Mouse (Mus musculus) neural tube, embryonic 11.5 days (tissue): Measurements from ENCODE around the gene Rab12. TPM values are rescaled to one million over a fixed set of nuclear protein-coding genes. Genes with fewer than 3 reads are reported as not detected.

Experiments used
- ATAC-seq: fragments of 200-750 bp; cut with Nextera tagmentation; 2 replicates; pipeline ENCODE4 v1.8.0; 2017; ENCODE audit warnings: moderate number of reproducible peaks, mild to moderate bottlenecking, moderate TSS enrichment, moderate library complexity; ENCODE audit not compliant: insufficient read depth, low FRiP score, low TSS enrichment
- DNase-seq: peaks from one replicate; pipeline ENCODE4 v3.0.0-alpha.2; 2015; ENCODE audit warnings: low spot score
- H3K27ac ChIP-seq: fragments of 300-500 bp; sonication (generic); 2 replicates; pipeline ENCODE4 v1.5.1; 2014; ENCODE audit warnings: low read depth, mild to moderate bottlenecking, low read length
- H3K27me3 ChIP-seq: fragments of 300-500 bp; sonication (generic); 2 replicates; pipeline ENCODE4 v1.6.1; 2014; ENCODE audit warnings: mild to moderate bottlenecking, low read length, mixed read lengths; ENCODE audit not compliant: control insufficient read depth, insufficient read depth
- H3K36me3 ChIP-seq: fragments of 300-500 bp; sonication (generic); 2 replicates; pipeline ENCODE4 v1.6.1; 2014; ENCODE audit warnings: mild to moderate bottlenecking, low read length, moderate library complexity, mixed read lengths; ENCODE audit not compliant: control insufficient read depth, insufficient read depth
- H3K4me1 ChIP-seq: fragments of 300-500 bp; sonication (generic); 2 replicates; pipeline ENCODE4 v1.6.1; 2014; ENCODE audit warnings: low read length, mixed read lengths; ENCODE audit not compliant: control insufficient read depth, insufficient read depth
- H3K4me2 ChIP-seq: fragments of 300-500 bp; sonication (generic); 2 replicates; pipeline ENCODE4 v1.6.1; 2014; ENCODE audit warnings: low read depth, mild to moderate bottlenecking, moderate library complexity
- H3K4me3 ChIP-seq: fragments of 300-500 bp; sonication (generic); 2 replicates; pipeline ENCODE4 v1.5.1; 2014; ENCODE audit warnings: low read depth, low read length
- H3K9ac ChIP-seq: fragments of 300-500 bp; sonication (generic); 2 replicates; pipeline ENCODE4 v1.6.1; 2014; ENCODE audit warnings: mild to moderate bottlenecking, low read length
- H3K9me3 ChIP-seq: fragments of 300-500 bp; sonication (generic); 2 replicates; pipeline ENCODE4 v1.6.1; 2016; ENCODE audit warnings: low read length; ENCODE audit not compliant: control insufficient read depth
- WGBS: fragments of 180-500 bp; shearing (Covaris S2); extraction: QIAGEN DNeasy Blood & Tissue Kit; methylation state at CpG from one replicate; pipeline ENCODE4 v1.1.7; 2014; 5-methylcytosine and 5-hydroxymethylcytosine counted together
- polyA plus RNA-seq: library from polyadenylated mRNA; unstranded; fragments of >200 nt; fragmentation: Nextera tagmentation; extraction: Ambion mirVana; gene quantifications from 2 replicates; pipeline ENCODE4 v1.2.1, GENCODE M21; 2014

Rab12 gene
- polyA plus RNA-seq, 1 experiment from 2014 or later: 43.4 TPM

DNA sequence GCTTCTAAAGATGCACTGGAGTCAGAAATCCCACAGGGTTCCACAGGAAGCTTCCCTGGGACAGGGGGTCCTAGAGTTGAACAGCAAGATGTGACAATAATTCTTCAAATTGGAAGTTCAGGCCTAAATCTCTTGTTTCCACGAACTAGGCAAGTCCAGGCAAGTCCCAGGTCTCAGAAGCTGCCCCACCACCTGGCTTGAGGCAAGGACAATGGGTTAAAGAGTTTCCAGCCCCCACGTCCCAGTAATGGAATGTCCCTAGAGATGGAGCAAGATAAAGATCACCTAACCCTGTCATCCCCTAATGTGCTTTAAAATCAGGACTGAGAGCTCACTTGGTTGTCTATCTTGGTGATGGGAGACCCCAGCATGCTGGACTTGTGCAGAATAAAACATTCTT lies 34.6 kb downstream of the Rab12 start:
- no peak for ATAC-seq
- no peak overlapping the region for H3K4me3 ChIP-seq
- H3K27ac ChIP-seq: no peak overlapping the region
- 65% methylated on average over 2 of the region's 2 CpGs for WGBS
- no peaks in the 10 kb centered on the region for H3K27me3 ChIP-seq
- no peak overlapping the region for H3K4me2 ChIP-seq
- H3K4me1 ChIP-seq: peaks cover 12% of the 10 kb centered on the region; the same call in 1 of the 2 replicates
- no peaks in the 10 kb centered on the region for H3K9me3 ChIP-seq
- DNase-seq: no peak
- H3K36me3 ChIP-seq: no peaks in the 10 kb centered on the region
- no peak overlapping the region for H3K9ac ChIP-seq

DNA sequence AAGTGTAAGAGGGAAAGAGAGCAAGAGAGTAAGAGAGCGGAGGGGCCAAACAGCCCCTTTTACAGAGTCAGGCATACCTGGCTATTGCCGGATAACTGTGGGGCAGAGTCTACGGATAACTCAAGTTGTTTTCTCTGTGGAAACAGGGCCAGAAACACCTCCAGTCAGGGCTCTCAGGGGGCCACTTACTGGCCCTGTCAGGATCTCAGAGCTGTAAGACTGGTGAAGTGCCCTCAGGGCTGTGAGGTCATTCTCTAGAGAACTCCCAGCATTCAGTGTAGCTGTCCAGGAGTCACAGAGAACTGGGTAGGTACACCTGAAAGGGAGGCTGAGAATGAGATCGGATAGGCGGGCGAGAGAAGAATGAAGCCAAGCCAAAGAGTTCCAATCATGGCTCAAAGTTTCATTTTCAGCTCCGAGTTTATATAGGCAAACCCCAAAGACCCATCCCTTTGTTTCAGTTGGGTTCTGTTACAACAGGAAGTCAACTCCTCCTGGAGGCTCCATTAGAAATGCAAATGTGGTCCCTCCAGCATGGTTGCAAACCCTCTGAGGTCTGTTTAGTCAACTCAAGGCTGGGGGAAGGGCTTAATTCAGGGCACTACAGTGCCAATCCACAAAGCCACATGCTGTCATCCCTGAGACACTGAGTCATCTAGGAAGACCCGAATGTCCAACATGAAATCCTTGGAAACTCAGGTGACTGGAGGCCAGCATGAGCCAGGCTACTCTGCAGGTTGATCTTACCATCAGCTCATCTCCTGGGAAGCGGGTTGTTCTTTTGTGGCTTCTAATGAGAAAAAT lies 35.7 kb downstream of the Rab12 start:
- Histone ChIP-seq H3K36me3 (no peaks in the 10 kb centered on the region), H3K9me3 (no peaks in the 10 kb centered on the region), H3K4me2 (no peak overlapping the region), H3K4me3 (no peak overlapping the region), H3K4me1 (peaks cover 16% of the 10 kb centered on the region), H3K9ac (no peak overlapping the region), H3K27me3 (no peaks in the 10 kb centered on the region), H3K27ac (no peak overlapping the region)
- no peak for ATAC-seq
- 66% methylated on average over 9 of the region's 9 CpGs for WGBS
- no peak for DNase-seq

DNA sequence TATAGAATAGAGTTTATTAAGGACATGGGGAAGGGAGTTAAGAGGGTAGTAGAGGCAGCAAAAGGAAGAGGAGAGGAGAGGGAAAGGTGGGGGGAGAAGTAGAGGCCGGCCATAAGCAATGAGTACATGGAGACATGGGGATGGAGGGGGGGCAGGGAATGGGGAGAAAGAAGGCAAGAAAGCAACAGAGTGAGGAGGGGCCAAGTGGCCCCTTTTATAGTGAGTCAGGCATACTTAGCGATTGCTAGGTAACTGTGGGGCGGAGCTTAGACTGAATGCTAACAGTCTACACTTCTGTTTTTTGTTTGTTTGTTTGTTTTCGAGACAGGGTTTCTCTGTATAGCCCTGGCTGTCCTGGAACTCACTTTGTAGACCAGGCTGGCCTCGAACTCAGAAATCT lies 38.2 kb downstream of the Rab12 start:
- Histone ChIP-seq H3K4me1 (peaks cover 16% of the 10 kb centered on the region), H3K9ac (no peak overlapping the region)
- 61% methylated on average over 5 of the region's 5 CpGs for WGBS

DNA sequence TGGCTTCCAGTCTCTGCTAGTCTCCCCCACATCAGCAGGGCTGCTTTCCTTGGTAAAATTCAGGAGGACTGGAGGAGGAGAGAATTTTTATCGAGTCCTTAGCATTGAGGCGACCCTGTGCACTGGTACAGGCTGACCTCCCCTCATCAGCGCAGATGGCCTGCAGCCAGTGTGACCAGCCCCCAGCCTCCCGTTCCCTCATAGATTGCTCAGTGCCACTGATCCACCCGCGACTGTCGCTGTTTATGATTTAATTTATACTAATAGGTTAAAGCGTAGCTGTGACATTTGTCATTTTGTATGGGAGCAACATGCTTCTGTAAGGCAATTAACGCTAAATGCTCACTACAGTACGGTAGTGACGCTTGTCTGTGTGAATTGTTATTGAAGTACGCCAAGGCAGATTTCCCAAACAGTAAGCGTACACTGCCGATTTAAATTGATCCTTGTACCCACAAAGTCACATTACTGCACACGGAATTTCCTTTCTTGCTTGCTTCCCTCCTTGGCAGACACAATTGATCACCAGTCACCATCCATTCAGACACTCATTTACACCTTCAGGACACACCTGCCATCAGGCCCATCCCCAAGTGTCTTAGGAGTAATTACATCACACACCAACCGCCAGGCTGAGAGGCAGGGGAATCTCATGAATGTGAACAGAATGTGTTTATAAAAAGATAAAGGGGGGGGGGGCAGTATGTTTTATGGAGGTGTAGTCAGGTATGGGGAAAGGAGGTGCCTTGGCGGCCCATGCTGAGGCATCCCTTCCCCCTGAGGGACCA lies 38.8 kb downstream of the Rab12 start:
- Histone ChIP-seq H3K9ac (peak overlapping the region; percentile 47), H3K36me3 (no peaks in the 10 kb centered on the region), H3K9me3 (no peaks in the 10 kb centered on the region), H3K27me3 (no peaks in the 10 kb centered on the region), H3K4me1 (peaks cover 16% of the 10 kb centered on the region), H3K4me2 (peak overlapping the region; percentile 35), H3K4me3 (0 out of 2 replicates have a peak overlapping the region, but pooled peaks have one; percentile 6), H3K27ac (peak overlapping the region; percentile 91)
- DNase-seq: peak; percentile 21
- 15% methylated on average over 17 of the region's 17 CpGs for WGBS
- ATAC-seq: peak; percentile 48

More for the DNA sequence above, 38.2 kb downstream of the Rab12 start:
- no peaks in the 10 kb centered on the region for H3K27me3 ChIP-seq
- H3K9me3 ChIP-seq: no peaks in the 10 kb centered on the region
- no peaks in the 10 kb centered on the region for H3K36me3 ChIP-seq
- no peak overlapping the region for H3K4me2 ChIP-seq
- H3K4me3 ChIP-seq: no peak overlapping the region
- no peak overlapping the region for H3K27ac ChIP-seq
- ATAC-seq: no peak
- no peak for DNase-seq

- H3K27ac ChIP-seq: peak overlapping the region; percentile 91
- WGBS: 5% methylated on average over 21 of the region's 21 CpGs
- H3K4me2 ChIP-seq: peak overlapping the region; percentile 35
- DNase-seq (peak; percentile 85), ATAC-seq (peak; percentile 93)
- H3K27me3 ChIP-seq: no peaks in the 10 kb centered on the region
- H3K9ac ChIP-seq: peak overlapping the region; percentile 47
- H3K9me3 ChIP-seq: no peaks in the 10 kb centered on the region
- H3K36me3 ChIP-seq: no peaks in the 10 kb centered on the region
- peaks cover 16% of the 10 kb centered on the region for H3K4me1 ChIP-seq
- H3K4me3 ChIP-seq: 0 out of 2 replicates have a peak overlapping the region, but pooled peaks have one; percentile 6
Observed at GRCm38 (mm10) chr17:66479813-66480490, 39.6 kb downstream of the Rab12 start.

DNA sequence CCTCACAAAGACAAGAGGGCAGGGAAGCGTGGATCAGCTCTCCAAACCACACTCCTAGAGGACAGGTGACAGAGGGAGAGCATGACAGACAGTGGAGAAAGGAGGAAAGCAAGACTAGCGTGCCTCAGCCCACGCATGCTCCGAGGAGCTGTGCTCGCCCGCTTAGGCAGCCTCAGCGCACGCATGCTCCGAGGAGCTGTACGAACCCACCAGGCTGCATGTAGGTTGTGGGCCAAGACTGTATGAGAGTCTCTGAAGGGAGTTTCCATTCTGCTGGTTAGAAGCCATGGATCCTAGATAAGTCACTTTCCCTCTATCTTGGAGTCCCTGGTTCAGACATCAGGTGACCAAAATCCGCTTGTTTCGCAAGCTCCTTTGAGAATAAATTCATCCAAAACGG lies 40.2 kb downstream of the Rab12 start:
- Histone ChIP-seq H3K9me3 (no peaks in the 10 kb centered on the region), H3K4me1 (peaks cover 16% of the 10 kb centered on the region), H3K27ac (peak overlapping the region; percentile 91), H3K27me3 (no peaks in the 10 kb centered on the region), H3K4me3 (no peak overlapping the region), H3K4me2 (peak overlapping the region; percentile 35), H3K36me3 (no peaks in the 10 kb centered on the region), H3K9ac (peak overlapping the region; percentile 47)
- DNase-seq: peak; percentile 77
- ATAC-seq: peak; percentile 70
- 6% methylated on average over 13 of the region's 13 CpGs for WGBS

GRCm38 (mm10) chr17:66473205-66473604 lies 46.3 kb downstream of the Rab12 start:
- Histone ChIP-seq H3K9me3 (no peaks in the 10 kb centered on the region), H3K27ac (no peak overlapping the region), H3K4me3 (no peak overlapping the region), H3K27me3 (no peaks in the 10 kb centered on the region), H3K4me1 (no peaks in the 10 kb centered on the region), H3K4me2 (no peak overlapping the region), H3K9ac (no peak overlapping the region), H3K36me3 (no peaks in the 10 kb centered on the region)
- WGBS: 79% methylated on average over 1 of the region's 1 CpGs
- ATAC-seq (no peak), DNase-seq (no peak)

DNA sequence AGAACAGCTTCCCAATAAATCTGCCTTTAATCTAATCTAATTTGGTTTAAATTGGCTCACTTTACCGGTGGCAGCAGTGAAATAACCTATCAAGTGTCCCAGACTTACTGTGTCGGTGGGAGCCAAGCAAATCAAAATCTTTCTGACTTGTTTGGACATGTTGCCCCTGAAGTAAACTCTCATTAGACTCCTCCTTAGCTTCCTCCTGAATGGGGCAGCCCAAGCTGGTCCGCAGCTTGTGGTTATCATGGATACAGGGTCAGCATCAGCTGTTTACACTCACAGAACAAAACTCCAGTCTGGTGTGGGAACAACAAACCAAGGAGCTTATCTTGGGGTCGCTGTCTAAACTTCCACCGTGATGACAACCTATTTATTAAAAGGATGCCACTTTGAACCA lies 47.8 kb downstream of the Rab12 start:
- H3K4me3 ChIP-seq: no peak overlapping the region
- H3K27ac ChIP-seq: no peak overlapping the region
- H3K9ac ChIP-seq: no peak overlapping the region
- no peaks in the 10 kb centered on the region for H3K4me1 ChIP-seq
- ATAC-seq (no peak), DNase-seq (no peak)
- H3K36me3 ChIP-seq: no peaks in the 10 kb centered on the region
- H3K27me3 ChIP-seq: no peaks in the 10 kb centered on the region
- no peak overlapping the region for H3K4me2 ChIP-seq
- no peaks in the 10 kb centered on the region for H3K9me3 ChIP-seq
- 84% methylated on average over 5 of the region's 5 CpGs for WGBS
